Mouse (Mus musculus) heart, postnatal 0 days (tissue): ENCODE measurements around the gene Lsm3. TPM values are rescaled to one million over a fixed set of nuclear protein-coding genes. Genes with fewer than 3 reads are reported as not detected.

Experiments
- ATAC-seq: fragments of 200-750 bp; cut with Nextera tagmentation; 2 replicates; pipeline ENCODE4 v1.8.0; 2017; ENCODE audit warnings: low read depth, moderate number of reproducible peaks, moderate library complexity; ENCODE audit not compliant: insufficient read depth
- DNase-seq: peaks from one replicate; pipeline ENCODE4 v3.0.0-alpha.2; 2016; ENCODE audit warnings: low spot score
- H3K27ac ChIP-seq: fragments of 300-500 bp; sonication (generic); 2 replicates; pipeline ENCODE4 v1.5.1; 2014; ENCODE audit warnings: low read depth, mild to moderate bottlenecking
- H3K27me3 ChIP-seq: fragments of 300-500 bp; sonication (generic); 2 replicates; pipeline ENCODE4 v1.6.1; 2014; ENCODE audit warnings: low read length, mixed read lengths; ENCODE audit not compliant: control insufficient read depth, insufficient read depth
- H3K36me3 ChIP-seq: fragments of 300-500 bp; sonication (generic); replicated peaks from 2 replicates; pipeline ENCODE4 v1.6.1; 2014; ENCODE audit warnings: low read length, mixed read lengths; ENCODE audit not compliant: control insufficient read depth, insufficient read depth
- H3K4me1 ChIP-seq: fragments of 300-500 bp; sonication (generic); 2 replicates; pipeline ENCODE4 v1.6.1; 2014; ENCODE audit warnings: antibody characterized with exemption; ENCODE audit not compliant: control insufficient read depth, insufficient read depth
- H3K4me2 ChIP-seq: fragments of 300-500 bp; sonication (generic); 2 replicates; pipeline ENCODE4 v1.6.1; 2014; ENCODE audit warnings: low read depth, mild to moderate bottlenecking, low read length, moderate library complexity
- H3K4me3 ChIP-seq: fragments of 300-500 bp; sonication (generic); 2 replicates; pipeline ENCODE4 v1.5.1; 2014; ENCODE audit warnings: low read depth, low read length
- H3K9ac ChIP-seq: fragments of 300-500 bp; sonication (generic); replicated peaks from 2 replicates; pipeline ENCODE4 v1.6.1; 2014; ENCODE audit warnings: low read depth, low read length, mixed read lengths
- H3K9me3 ChIP-seq: fragments of 300-500 bp; sonication (generic); replicated peaks from 2 replicates; pipeline ENCODE4 v1.6.1; 2016; ENCODE audit warnings: low read length; ENCODE audit not compliant: control insufficient read depth
- CTCF ChIP-seq: IDR thresholded peaks from 2 replicates; pipeline ENCODE4 v1.5.1; 2016; ENCODE audit warnings: antibody characterized with exemption, control low read depth, low read depth
- EP300 ChIP-seq: IDR thresholded peaks from 2 replicates; pipeline ENCODE4 v1.6.1; 2016; ENCODE audit warnings: antibody characterized with exemption, low read depth
- WGBS: fragments of 180-500 bp; shearing (Covaris S2); extraction: QIAGEN DNeasy Blood & Tissue Kit; methylation state at CpG from one replicate; pipeline ENCODE4 v1.1.7; 2014; 5-methylcytosine and 5-hydroxymethylcytosine counted together
- polyA plus RNA-seq: library from polyadenylated mRNA; unstranded; fragments of >200 nt; fragmentation: Nextera tagmentation; extraction: Ambion mirVana; gene quantifications from 2 replicates; pipeline ENCODE4 v1.2.1, GENCODE M21; 2015
- total RNA-seq: library from RNA; depleted of rRNA; stranded (reverse); fragments of >200 nt; gene quantifications from 2 replicates; pipeline ENCODE4 v1.2.3, GENCODE M21; 2014; ENCODE audit warnings: low replicate concordance

The Lsm3 gene
- total and polyA plus RNA-seq, 2 experiments from 2014 or later = 32.1 to 145 TPM

GRCm38 (mm10) chr6:91494526-91494925 lies 21.2 kb upstream of the Lsm3 start:
- TF ChIP-seq EP300 (no peak), CTCF (no peak)
- ATAC-seq (no peak), DNase-seq (no peak)
- H3K4me1 ChIP-seq = no peaks in the 10 kb centered on the region
- no peaks in the 10 kb centered on the region for H3K9me3 ChIP-seq
- no peak overlapping the region for H3K4me2 ChIP-seq
- H3K36me3 ChIP-seq = peaks cover 82% of the 10 kb centered on the region
- 78% methylated on average over 8 of the region's 8 CpGs for WGBS
- H3K9ac ChIP-seq = no peak overlapping the region
- no peaks in the 10 kb centered on the region for H3K27me3 ChIP-seq
- no peak overlapping the region for H3K27ac ChIP-seq
- H3K4me3 ChIP-seq = no peak overlapping the region

- Histone ChIP-seq H3K4me2 (no peak overlapping the region), H3K36me3 (peaks cover 99% of the 10 kb centered on the region), H3K27me3 (no peaks in the 10 kb centered on the region), H3K9me3 (no peaks in the 10 kb centered on the region), H3K27ac (no peak overlapping the region), H3K4me3 (no peak overlapping the region), H3K4me1 (no peaks in the 10 kb centered on the region), H3K9ac (no peak overlapping the region)
- TF ChIP-seq CTCF = no peak
- no peak for TF ChIP-seq EP300
- WGBS = 65% methylated on average over 1 of the region's 1 CpGs
- ATAC-seq = no peak
- no peak for DNase-seq
Measured at GRCm38 (mm10) chr6:91503302-91503701, 12.4 kb upstream of the Lsm3 start.

- H3K4me2 ChIP-seq = no peak overlapping the region
- no peaks in the 10 kb centered on the region for H3K27me3 ChIP-seq
- H3K9ac ChIP-seq = no peak overlapping the region
- H3K4me3 ChIP-seq = no peak overlapping the region
- TF ChIP-seq EP300 (no peak), CTCF (no peak)
- WGBS = 81% methylated on average over 5 of the region's 5 CpGs
- peak overlapping the region; percentile 57; the same call in 1 of the 2 replicates for H3K27ac ChIP-seq
- peaks cover 78% of the 10 kb centered on the region for H3K36me3 ChIP-seq
- H3K4me1 ChIP-seq = no peaks in the 10 kb centered on the region
- H3K9me3 ChIP-seq = no peaks in the 10 kb centered on the region
- no peak for ATAC-seq
- no peak for DNase-seq
Measured at GRCm38 (mm10) chr6:91506036-91506435, 9.7 kb upstream of the Lsm3 start.

- Histone ChIP-seq H3K9me3 (no peaks in the 10 kb centered on the region), H3K27me3 (no peaks in the 10 kb centered on the region), H3K4me3 (no peak overlapping the region), H3K4me1 (no peaks in the 10 kb centered on the region), H3K4me2 (no peak overlapping the region), H3K27ac (no peak overlapping the region), H3K36me3 (peaks cover 58% of the 10 kb centered on the region), H3K9ac (no peak overlapping the region)
- 78% methylated on average over 3 of the region's 3 CpGs for WGBS
- ATAC-seq (no peak), DNase-seq (no peak)
- no peak for TF ChIP-seq CTCF
- TF ChIP-seq EP300 = no peak
Measured at GRCm38 (mm10) chr6:91508041-91508440, 7.7 kb upstream of the Lsm3 start.

GRCm38 (mm10) chr6:91509326-91509725 lies 6.4 kb upstream of the Lsm3 start:
- Histone ChIP-seq H3K27ac (no peak overlapping the region), H3K9ac (no peak overlapping the region), H3K4me1 (no peaks in the 10 kb centered on the region), H3K27me3 (no peaks in the 10 kb centered on the region), H3K4me2 (no peak overlapping the region), H3K36me3 (peaks cover 46% of the 10 kb centered on the region), H3K9me3 (no peaks in the 10 kb centered on the region), H3K4me3 (no peak overlapping the region)
- TF ChIP-seq CTCF (peak; percentile 81), EP300 (no peak)
- WGBS = 36% methylated on average over 7 of the region's 7 CpGs
- ATAC-seq (peak; percentile 79; the same call in 1 of the 2 replicates), DNase-seq (peak; percentile 55)

- Histone ChIP-seq H3K4me2 (no peak overlapping the region), H3K9ac (no peak overlapping the region), H3K27ac (no peak overlapping the region), H3K9me3 (no peaks in the 10 kb centered on the region), H3K27me3 (no peaks in the 10 kb centered on the region), H3K36me3 (peaks cover 37% of the 10 kb centered on the region), H3K4me1 (no peaks in the 10 kb centered on the region), H3K4me3 (no peak overlapping the region)
- DNase-seq (no peak), ATAC-seq (no peak)
- TF ChIP-seq EP300 (no peak), CTCF (no peak)
- 66% methylated on average over 10 of the region's 10 CpGs for WGBS
Measured at GRCm38 (mm10) chr6:91510211-91510610, 5.5 kb upstream of the Lsm3 start.
